1 mouse cellular context compared by ENCODE assay signal in the genomic region with DNA sequence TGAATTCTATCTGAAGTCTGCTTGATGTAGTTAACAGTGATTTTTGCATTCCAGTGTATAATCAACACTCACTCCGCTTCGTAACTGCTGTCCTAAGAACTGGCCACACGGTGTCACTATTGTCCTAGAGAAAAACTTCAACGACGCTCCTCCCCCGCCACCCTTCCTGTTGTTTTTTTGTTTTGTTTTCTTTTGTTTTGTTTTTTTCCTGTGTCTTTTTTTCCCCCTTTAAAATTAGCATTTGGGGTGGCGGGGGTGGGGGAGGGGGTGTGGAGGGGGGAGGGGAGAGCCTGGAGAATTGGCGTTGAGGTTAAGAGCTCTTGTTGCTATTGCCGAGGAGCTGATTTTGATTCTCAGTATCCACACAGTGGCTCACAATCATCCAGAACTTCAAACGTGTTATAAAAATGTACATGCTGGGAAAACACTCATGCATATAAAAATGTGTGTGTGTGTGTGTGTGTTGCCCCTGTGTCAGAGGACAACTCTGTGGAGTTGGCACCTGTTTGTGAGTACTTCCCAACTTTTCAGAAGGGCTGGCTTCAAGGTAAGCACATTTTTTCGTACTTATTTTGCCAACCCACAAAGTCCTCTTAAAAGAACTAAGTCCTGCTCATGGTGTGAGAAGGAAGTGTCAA.
TF ChIP-seq lines count a peak whose summit lies in the region.

No protein-coding gene starts in this region.

TF ChIP-seq in MEL, 35 proteins besides CTCF, POLR2A, EP300 and RAD21 (continued from another document):
- TF ChIP-seq MAX (IDR thresholded peaks at IDR 0.05; ENCODE audit: low read length) (peak; percentile 41; the same call in 1 of the 2 replicates), JUND (IDR thresholded peaks at IDR 0.05; ENCODE audit: low read depth, low read length) (no peak), ZC3H11A (IDR thresholded peaks at IDR 0.05; ENCODE audit: low read depth, low read length) (peak; percentile 75), POLR2AphosphoS2 (IDR thresholded peaks at IDR 0.05; ENCODE audit: low read length) (no peak), RCOR1 (IDR thresholded peaks at IDR 0.05; ENCODE audit: low read depth, low read length) (no peak), CHD1 (IDR thresholded peaks at IDR 0.05; ENCODE audit: low read depth, low read length) (no peak), POLR2AphosphoS5 (IDR thresholded peaks at IDR 0.05; ENCODE audit: borderline replicate concordance, low read depth, low read length) (no peak), USF2 (IDR thresholded peaks at IDR 0.05; ENCODE audit: borderline replicate concordance in 1 of 2, insufficient read depth in 1 of 2, low read depth in 1 of 2, low read length in 2 of 2) (no peak), ZKSCAN1 (IDR thresholded peaks at IDR 0.05; ENCODE audit: low read depth, low read length) (no peak), NELFE (IDR thresholded peaks at IDR 0.05; ENCODE audit: low read depth, low read length) (no peak), TAL1 (IDR thresholded peaks at IDR 0.05; ENCODE audit: low read length) (no peak), MYC (IDR thresholded peaks at IDR 0.05; ENCODE audit: low read depth, low read length) (no peak), MEF2A (IDR thresholded peaks at IDR 0.05; ENCODE audit: extremely low read depth, insufficient replicate concordance, low read depth, low read length, poor library complexity, severe bottlenecking) (no peak), BHLHE40 (IDR thresholded peaks at IDR 0.05; ENCODE audit: borderline replicate concordance, low read depth, low read length) (no peak), TBP (IDR thresholded peaks at IDR 0.05; ENCODE audit: low read depth, low read length) (no peak), TCF12 (IDR thresholded peaks at IDR 0.05; ENCODE audit: low read depth, low read length) (no peak), SMC3 (IDR thresholded peaks at IDR 0.05; ENCODE audit: low read depth, low read length) (peak; percentile 72), HCFC1 (IDR thresholded peaks at IDR 0.05; ENCODE audit: low read depth, low read length) (no peak)
TF ChIP-seq in MEL: peak in this region for 6.
